Mouse (Mus musculus): ENCODE results near the gene Rasa2. TPM values are rescaled to one million over a fixed set of nuclear protein-coding genes. Genes with fewer than 3 reads are reported as not detected.

Gene Rasa2
- polyA plus RNA-seq, 1 experiment = 1.2 TPM

DNA sequence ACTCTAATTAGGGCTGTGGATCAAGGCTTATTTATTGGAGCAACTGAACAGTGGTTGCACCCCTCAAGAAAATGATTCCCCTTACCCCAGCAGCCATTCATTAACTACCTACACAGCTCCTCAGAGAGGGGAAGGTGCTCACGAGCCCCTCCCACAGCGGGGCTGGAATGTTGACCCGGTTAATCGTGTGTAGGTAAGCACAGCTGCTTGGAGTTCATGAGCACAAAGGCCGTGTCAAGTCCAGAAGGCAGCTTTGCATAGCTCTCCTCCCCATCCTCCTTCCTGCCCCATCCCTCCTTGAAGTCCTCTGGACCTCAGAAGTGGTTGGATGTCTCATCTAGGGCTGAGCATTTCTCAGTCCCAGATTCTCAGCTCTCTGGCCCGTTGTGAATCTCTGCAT is 3.8 kb upstream of the Rasa2 start:
- TF ChIP-seq MAX (IDR thresholded peaks at IDR 0.05; ENCODE audit: low read depth) (no peak), TCF12 (IDR thresholded peaks at IDR 0.05; ENCODE audit: insufficient read depth, poor library complexity, severe bottlenecking) (no peak), POLR2A (IDR thresholded peaks at IDR 0.05; ENCODE audit: insufficient read length, low read depth) (no peak)
- no peak overlapping the region for H3ac ChIP-seq (ENCODE audit: control insufficient read depth, insufficient read length)

DNA sequence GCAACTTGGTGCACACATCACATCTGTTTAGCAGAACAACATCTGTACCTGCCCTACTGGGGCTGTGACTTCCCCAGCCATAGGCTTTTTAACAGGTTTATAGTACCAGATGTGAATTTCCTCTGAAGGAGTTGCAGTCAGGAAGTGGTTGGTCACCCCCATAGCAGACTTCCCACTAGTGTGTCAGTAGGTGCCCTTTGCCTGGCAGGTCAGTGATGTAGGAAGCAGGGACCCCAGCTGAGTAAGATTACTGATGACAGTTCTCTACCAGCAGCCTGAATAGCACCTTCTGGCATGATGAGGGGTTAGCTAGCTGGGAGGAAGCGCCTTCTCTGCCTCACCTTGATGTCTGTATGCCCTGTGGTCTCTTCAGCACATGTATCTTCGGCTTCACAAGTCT is 2.4 kb upstream of the Rasa2 start:
- TF ChIP-seq TCF12 (IDR thresholded peaks at IDR 0.05; ENCODE audit: insufficient read depth, poor library complexity, severe bottlenecking) (no peak), MAX (IDR thresholded peaks at IDR 0.05; ENCODE audit: low read depth) (no peak), USF1 (IDR thresholded peaks at IDR 0.05; ENCODE audit: low read depth) (no peak), REST (IDR thresholded peaks at IDR 0.05; ENCODE audit: insufficient read depth, insufficient read length) (no peak), SRF (IDR thresholded peaks at IDR 0.05; ENCODE audit: control insufficient read depth, insufficient read length, low read depth) (no peak)
- no peaks in the 10 kb centered on the region for H3K36me3 ChIP-seq (ENCODE audit: control insufficient read depth, insufficient read depth)
- H3K4me3 ChIP-seq = no peak overlapping the region
- H3K4me2 ChIP-seq (ENCODE audit: low read depth) = no peak overlapping the region
- no peak overlapping the region for H3ac ChIP-seq (ENCODE audit: control insufficient read depth, insufficient read length)
- H3K27me3 ChIP-seq (ENCODE audit: control insufficient read depth, insufficient read depth, insufficient read length) = no peaks in the 10 kb centered on the region
- peaks cover 16% of the 10 kb centered on the region for H3K79me2 ChIP-seq (ENCODE audit: control insufficient read depth, insufficient read depth)

More for the DNA sequence above, 3.8 kb upstream of the Rasa2 start:
- Histone ChIP-seq H3K27me3 (ENCODE audit: control insufficient read depth, insufficient read depth, insufficient read length) (no peaks in the 10 kb centered on the region), H3K4me3 (no peak overlapping the region), H3K4me2 (ENCODE audit: low read depth) (no peak overlapping the region), H3K36me3 (ENCODE audit: control insufficient read depth, insufficient read depth) (no peaks in the 10 kb centered on the region), H3K79me2 (ENCODE audit: control insufficient read depth, insufficient read depth) (peaks cover 4% of the 10 kb centered on the region)

- no peaks in the 10 kb centered on the region for H3K36me3 ChIP-seq (ENCODE audit: control insufficient read depth, insufficient read depth)
- H3K27me3 ChIP-seq (ENCODE audit: control insufficient read depth, insufficient read depth, insufficient read length) = no peaks in the 10 kb centered on the region
- H3K4me2 ChIP-seq (ENCODE audit: low read depth) = peak overlapping the region; percentile 86
- peaks cover 22% of the 10 kb centered on the region for H3K79me2 ChIP-seq (ENCODE audit: control insufficient read depth, insufficient read depth)
- TF ChIP-seq E2F4 (IDR thresholded peaks at IDR 0.05; ENCODE audit: insufficient read depth) (no peak), USF1 (IDR thresholded peaks at IDR 0.05; ENCODE audit: low read depth) (no peak), POLR2AphosphoS2 (IDR thresholded peaks at IDR 0.05; ENCODE audit: insufficient read length, low read depth) (no peak), TCF12 (IDR thresholded peaks at IDR 0.05; ENCODE audit: insufficient read depth, poor library complexity, severe bottlenecking) (no peak), CEBPB (IDR thresholded peaks at IDR 0.05; ENCODE audit: insufficient read depth, poor library complexity, severe bottlenecking) (no peak), POLR2A (IDR thresholded peaks at IDR 0.05; ENCODE audit: insufficient read length, low read depth) (no peak), REST (IDR thresholded peaks at IDR 0.05; ENCODE audit: insufficient read depth, insufficient read length) (no peak)
- H3K4me3 ChIP-seq = no peak overlapping the region
- H3ac ChIP-seq (ENCODE audit: control insufficient read depth, insufficient read length) = no peak overlapping the region
Measured at GRCm38 (mm10) chr9:96632756-96633155, 1.3 kb upstream of the Rasa2 start.

GRCm38 (mm10) chr9:96632073-96632690 is 765 bp upstream of the Rasa2 start:
- peaks cover 22% of the 10 kb centered on the region for H3K79me2 ChIP-seq (ENCODE audit: control insufficient read depth, insufficient read depth)
- no peak overlapping the region for H3ac ChIP-seq (ENCODE audit: control insufficient read depth, insufficient read length)
- TF ChIP-seq TCF12 (IDR thresholded peaks at IDR 0.05; ENCODE audit: insufficient read depth, poor library complexity, severe bottlenecking) = no peak
- TF ChIP-seq POLR2A (IDR thresholded peaks at IDR 0.05; ENCODE audit: insufficient read length, low read depth) = no peak
- TF ChIP-seq REST (IDR thresholded peaks at IDR 0.05; ENCODE audit: insufficient read depth, insufficient read length) = no peak
- TF ChIP-seq MYOD1 (IDR thresholded peaks at IDR 0.05; ENCODE audit: control insufficient read depth in 1 of 3, insufficient read length in 2 of 3, low read depth in 2 of 3) = no peak
- TF ChIP-seq MAX (IDR thresholded peaks at IDR 0.05; ENCODE audit: low read depth) = no peak
- TF ChIP-seq SRF (IDR thresholded peaks at IDR 0.05; ENCODE audit: control insufficient read depth, insufficient read length, low read depth) = no peak
- no peak for TF ChIP-seq USF1 (IDR thresholded peaks at IDR 0.05; ENCODE audit: low read depth)
- no peak for TF ChIP-seq MYOG (IDR thresholded peaks at IDR 0.05; ENCODE audit: control insufficient read depth in 1 of 3, insufficient read depth in 1 of 3, insufficient read length in 2 of 3, low read depth in 2 of 3)
- TF ChIP-seq TCF3 (IDR thresholded peaks at IDR 0.05; ENCODE audit: insufficient read length, low read depth) = no peak
- TF ChIP-seq E2F4 (IDR thresholded peaks at IDR 0.05; ENCODE audit: insufficient read depth) = no peak
- no peak for TF ChIP-seq POLR2AphosphoS2 (IDR thresholded peaks at IDR 0.05; ENCODE audit: insufficient read length, low read depth)
- no peak for TF ChIP-seq CEBPB (IDR thresholded peaks at IDR 0.05; ENCODE audit: insufficient read depth, poor library complexity, severe bottlenecking)
- no peaks in the 10 kb centered on the region for H3K27me3 ChIP-seq (ENCODE audit: control insufficient read depth, insufficient read depth, insufficient read length)
- H3K4me3 ChIP-seq = peak overlapping the region; percentile 26
- H3K36me3 ChIP-seq (ENCODE audit: control insufficient read depth, insufficient read depth) = no peaks in the 10 kb centered on the region
- H3K4me2 ChIP-seq (ENCODE audit: low read depth) = peak overlapping the region; percentile 86

- TF ChIP-seq CEBPB (IDR thresholded peaks at IDR 0.05; ENCODE audit: insufficient read depth, poor library complexity, severe bottlenecking) = no peak
- TF ChIP-seq MYOD1 (IDR thresholded peaks at IDR 0.05; ENCODE audit: control insufficient read depth in 1 of 3, insufficient read length in 2 of 3, low read depth in 2 of 3) = peak in 1 of 3 experiments; percentile 24
- Histone ChIP-seq H3K4me3 (peak overlapping the region; percentile 26), H3ac (ENCODE audit: control insufficient read depth, insufficient read length) (peak overlapping the region; percentile 96)
Measured at GRCm38 (mm10) chr9:96630571-96631388, 637 bp downstream of the Rasa2 start.

More at GRCm38 (mm10) chr9:96630571-96631388, 637 bp downstream of the Rasa2 start:
- H3K36me3 ChIP-seq (ENCODE audit: control insufficient read depth, insufficient read depth) = no peaks in the 10 kb centered on the region
- H3K4me2 ChIP-seq (ENCODE audit: low read depth) = peak overlapping the region; percentile 86
- peaks cover 22% of the 10 kb centered on the region for H3K79me2 ChIP-seq (ENCODE audit: control insufficient read depth, insufficient read depth)
- no peaks in the 10 kb centered on the region for H3K27me3 ChIP-seq (ENCODE audit: control insufficient read depth, insufficient read depth, insufficient read length)
